ENCODE assay signal across 8 mouse cellular contexts in the genomic region with DNA sequence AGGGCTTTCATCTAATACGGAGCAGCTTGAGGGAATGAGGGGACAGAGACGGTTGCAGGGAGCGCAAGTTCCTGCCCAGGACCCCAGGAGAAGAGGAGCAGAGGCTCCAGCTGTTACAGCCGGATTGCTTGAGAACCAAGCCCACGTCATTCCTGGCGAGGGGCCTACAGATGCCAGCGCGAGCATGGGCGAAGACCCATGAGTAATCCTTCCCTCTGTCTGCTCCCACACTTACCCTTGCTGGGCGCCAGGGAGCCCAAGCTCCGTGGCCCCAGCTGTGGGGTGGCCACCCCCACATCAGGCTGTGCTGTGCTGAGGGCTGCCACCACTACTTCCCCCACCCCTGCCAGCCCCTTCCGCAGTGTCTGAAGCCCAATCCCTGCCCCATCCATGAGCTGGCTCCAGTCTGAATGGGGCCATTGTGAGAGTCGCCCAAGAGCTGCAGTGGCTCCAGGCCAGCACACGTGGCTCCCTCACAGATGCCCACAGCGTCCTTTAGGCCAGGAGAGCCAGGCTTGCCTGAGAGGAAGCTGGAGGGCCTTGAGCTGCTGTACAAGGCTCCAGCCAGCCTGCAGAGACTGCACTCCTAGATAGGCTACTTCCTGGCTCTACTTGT. TPM values are rescaled to one million over a fixed set of nuclear protein-coding genes. Genes with fewer than 3 reads are reported as not detected.
DNase-seq lines count a peak whose midpoint lies in the region; ATAC-seq and TF ChIP-seq lines count a peak whose summit lies in the region.

No protein-coding gene starts in this region.

- TF ChIP-seq POLR2A in cerebellum, adult 2 months (IDR thresholded peaks at IDR 0.05; ENCODE audit: borderline replicate concordance, insufficient read depth, low read length), result no peak

- H3K4me3 ChIP-seq in cerebellum, adult 2 months (replicated peaks; ENCODE audit: insufficient read depth, low read depth, low read length), result no peak overlapping the region
- H3K4me3 ChIP-seq in lung, embryonic 15.5 days, result no peak overlapping the region

- peak; percentile 79 for ATAC-seq in lung, embryonic 15.5 days (ENCODE audit: borderline replicate concordance, extremely low read depth, low FRiP score, low TSS enrichment)

- intact Hi-C loops in gastrocnemius, postnatal 14 days (cut with DNase I; ENCODE audit: low total_unique reads), result no loop called here
- intact Hi-C loops in gastrocnemius, postnatal 36 days (cut with DNase I), result no loop called here

- TF ChIP-seq CTCF in cerebellum, adult 2 months (IDR thresholded peaks at IDR 0.05; ENCODE audit: borderline replicate concordance, insufficient read depth, low read depth, low read length), result no peak

- no peaks in the 10 kb centered on the region for H3K9me3 ChIP-seq in lung, embryonic 15.5 days

- no peaks in the 10 kb centered on the region for H3K36me3 ChIP-seq in lung, embryonic 15.5 days

- 0 out of 2 replicates have a peak overlapping the region, but pooled peaks have one; percentile 2 for H3K9ac ChIP-seq in lung, embryonic 15.5 days

- no peaks in the 10 kb centered on the region for H3K4me1 ChIP-seq in cerebellum, adult 2 months (ENCODE audit: control insufficient read depth, insufficient read depth, low read length)
- H3K4me1 ChIP-seq in lung, embryonic 15.5 days, result peaks cover 27% of the 10 kb centered on the region

- no peak overlapping the region for H3K4me2 ChIP-seq in lung, embryonic 15.5 days

- peak; percentile 45 for DNase-seq in gastrocnemius, postnatal 14 days
- no peak for DNase-seq in gastrocnemius, postnatal 36 days
- DNase-seq in cerebellum, adult 2 months, result peak; percentile 34 to 58
- peak; percentile 25 to 27 for DNase-seq in frontal cortex, postnatal 25 days (ENCODE audit: low spot score in 2 of 2)
- DNase-seq in layer of hippocampus, adult 8-10 months (ENCODE audit: low spot score in 2 of 2), result peak; percentile 72 to 88
- DNase-seq in testis, postnatal 10 days (ENCODE audit: low spot score), result peak; percentile 66
- DNase-seq in kidney, postnatal 25 days, result no peak

- no peaks in the 10 kb centered on the region for H3K27me3 ChIP-seq in cerebellum, adult 2 months (ENCODE audit: control insufficient read depth, insufficient read depth, low read length)
- no peaks in the 10 kb centered on the region for H3K27me3 ChIP-seq in lung, embryonic 15.5 days

- WGBS in cerebellum, adult 2 months, result 12% methylated on average over 15 of the region's 15 CpGs
- WGBS in lung, embryonic 15.5 days, result 51% methylated on average over 15 of the region's 15 CpGs

- H3K27ac ChIP-seq in cerebellum, adult 2 months (ENCODE audit: insufficient read depth, low read length), result peak overlapping the region; percentile 50; the same call in 1 of the 2 replicates
- H3K27ac ChIP-seq in lung, embryonic 15.5 days, result peak overlapping the region; percentile 65

RNA-seq across cellular contexts. Expression of gene Clic4, which starts 25.4 kb away (rescaled TPM):
- 10 to 100 TPM; 41.0 to 50.9 TPM for total RNA-seq in gastrocnemius, postnatal 14 days (2021)
- total RNA-seq in gastrocnemius, postnatal 36 days (2021), result 10 to 100 TPM; 22.4 to 24.3 TPM
- 92.3 and 98.4 TPM in 2 replicates for polyA plus RNA-seq in cerebellum, adult 2 months (2012; rRNA removed)
- total RNA-seq in layer of hippocampus, adult 8-10 months (2022), result 10 to 100 TPM; 37.4 to 43.1 (median 38.4) TPM
- polyA plus RNA-seq in lung, embryonic 15.5 days (2015; fragmentation: Nextera tagmentation; extraction: Ambion mirVana), result 181 and 185 TPM in 2 replicates

RNA-seq across cellular contexts. Expression of gene Srrm1, which starts 55.1 kb away (rescaled TPM):
- 10 to 100 TPM; 57.8 to 68.3 TPM for total RNA-seq in gastrocnemius, postnatal 14 days (2021)
- 10 to 100 TPM; 51.5 to 59.3 TPM for total RNA-seq in gastrocnemius, postnatal 36 days (2021)
- polyA plus RNA-seq in cerebellum, adult 2 months (2012; rRNA removed), result 124 and 130 TPM in 2 replicates
- 100 to 1,000 TPM; 134 to 168 (median 160) TPM for total RNA-seq in layer of hippocampus, adult 8-10 months (2022)
- polyA plus RNA-seq in lung, embryonic 15.5 days (2015; fragmentation: Nextera tagmentation; extraction: Ambion mirVana), result 199 and 209 TPM in 2 replicates

Comparison
In these comparisons a context has a peak if more than half of its experiments do, and no peak if none do; other contexts are left out.
1. DNase-seq: peak in gastrocnemius, postnatal 14 days (single experiment), cerebellum, adult 2 months (2 of 2), frontal cortex, postnatal 25 days (2 of 2), layer of hippocampus, adult 8-10 months (2 of 2) and testis, postnatal 10 days (single experiment); none in gastrocnemius, postnatal 36 days (0 of 2) and kidney, postnatal 25 days (0 of 2).